Mouse (Mus musculus) yolk sac, embryonic 10.5 days (tissue): ENCODE data around the gene Lgr5.

ENCODE experiments used
- DNase-seq: peaks from one replicate; pipeline ENCODE4 v3.0.0-alpha.2; 2017; ENCODE audit warnings: low spot score

Lgr5 gene

DNA sequence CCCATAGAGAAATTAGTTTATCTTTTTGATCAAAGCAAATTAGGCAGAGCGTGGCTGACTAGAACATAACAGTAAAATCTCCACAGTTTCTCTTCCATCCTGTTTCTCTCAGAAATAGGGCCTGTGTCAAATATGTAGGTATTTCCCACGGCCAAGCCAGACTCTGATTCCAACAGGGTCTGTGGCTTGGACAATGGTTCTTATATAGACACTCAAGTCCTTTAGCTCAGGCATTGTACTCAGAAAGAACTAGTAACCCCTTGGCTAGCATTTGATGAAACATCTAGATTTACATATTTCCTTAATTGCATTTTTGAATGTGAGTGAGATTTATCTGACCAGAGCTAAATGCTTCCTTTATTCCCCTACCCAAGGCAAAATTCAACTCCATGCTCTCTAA, 17.0 kb downstream of the Lgr5 start:
- DNase-seq = no peak

DNA sequence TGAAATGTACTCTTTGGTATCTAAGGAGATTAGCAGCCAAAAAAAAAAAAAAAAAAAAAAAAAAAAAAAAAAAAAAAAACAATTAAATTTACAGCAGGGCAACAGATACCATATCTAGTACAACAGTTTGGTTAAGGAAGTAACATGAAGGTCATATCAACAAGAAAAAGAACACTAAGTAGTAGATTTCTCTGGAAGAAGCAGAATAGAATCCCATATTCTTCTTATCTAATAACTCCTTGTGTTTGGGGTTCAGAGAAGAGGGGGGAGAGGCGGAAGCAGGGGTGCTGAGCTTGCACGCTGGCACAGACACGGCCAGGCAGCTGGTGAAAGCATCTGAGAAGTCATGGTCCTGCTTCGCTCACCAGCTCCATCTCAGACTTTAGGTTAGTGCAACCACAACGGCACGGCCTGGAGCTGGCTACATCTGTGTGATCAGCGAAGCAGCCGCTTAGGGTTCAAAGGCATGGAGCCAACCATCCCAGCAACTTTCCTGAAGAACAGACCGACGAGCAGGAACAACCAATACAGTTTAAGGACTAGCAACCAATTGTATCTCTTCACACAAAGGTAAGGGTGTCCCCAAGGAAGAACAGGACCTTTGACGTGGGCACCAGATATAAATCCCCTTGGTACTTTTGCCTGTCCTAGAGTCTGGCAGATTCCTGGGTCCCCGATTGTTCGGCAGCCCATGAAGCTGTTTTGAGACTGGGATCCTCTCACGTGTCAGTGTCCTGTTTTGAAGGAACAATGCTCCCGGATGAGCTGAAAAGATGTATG, 17.7 kb downstream of the Lgr5 start, which contains the start of gene A930009A15Rik:
Gene A930009A15Rik, plus strand, starts transcription at position 275 of the 780 bp plus-strand sequence.
- no peak for DNase-seq

- no peak for DNase-seq
Measured at GRCm38 (mm10) chr10:115563961-115564360, 23.6 kb downstream of the Lgr5 start.

GRCm38 (mm10) chr10:115562911-115563686, 24.5 kb downstream of the Lgr5 start:
- DNase-seq = no peak

- DNase-seq = no peak
Measured at GRCm38 (mm10) chr10:115561136-115561880, 26.3 kb downstream of the Lgr5 start.

- DNase-seq = no peak
Measured at GRCm38 (mm10) chr10:115556738-115557242, 30.8 kb downstream of the Lgr5 start.

DNA sequence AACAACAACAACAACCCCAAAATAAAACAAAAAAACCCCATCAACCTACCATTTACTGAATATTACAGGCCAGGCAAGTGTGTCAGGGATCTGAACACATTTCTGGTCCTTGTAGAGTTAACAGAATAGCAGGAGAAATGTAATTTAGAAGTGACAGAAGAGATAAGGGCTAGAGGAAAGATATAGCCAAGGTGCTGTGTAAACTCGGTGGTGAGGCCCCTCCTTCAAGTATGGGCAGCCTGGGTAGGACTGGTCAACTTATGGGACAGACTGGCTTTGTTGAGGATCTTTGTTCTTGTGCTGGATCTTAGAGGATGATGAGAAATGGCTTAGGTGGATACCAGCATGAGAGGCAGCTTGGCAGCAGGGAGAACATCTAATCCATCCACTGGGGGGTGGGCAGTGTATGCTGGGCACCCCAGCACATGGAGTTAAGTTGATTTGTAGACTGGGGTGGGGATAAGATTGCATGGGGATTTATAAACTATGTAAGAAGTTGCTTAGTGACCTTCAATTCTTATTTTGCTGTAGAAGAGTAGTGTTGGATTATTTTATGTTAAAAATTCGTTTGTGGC, 32.3 kb downstream of the Lgr5 start:
- DNase-seq = no peak

- no peak for DNase-seq
Measured at GRCm38 (mm10) chr10:115553352-115554113, 34.0 kb downstream of the Lgr5 start.

DNA sequence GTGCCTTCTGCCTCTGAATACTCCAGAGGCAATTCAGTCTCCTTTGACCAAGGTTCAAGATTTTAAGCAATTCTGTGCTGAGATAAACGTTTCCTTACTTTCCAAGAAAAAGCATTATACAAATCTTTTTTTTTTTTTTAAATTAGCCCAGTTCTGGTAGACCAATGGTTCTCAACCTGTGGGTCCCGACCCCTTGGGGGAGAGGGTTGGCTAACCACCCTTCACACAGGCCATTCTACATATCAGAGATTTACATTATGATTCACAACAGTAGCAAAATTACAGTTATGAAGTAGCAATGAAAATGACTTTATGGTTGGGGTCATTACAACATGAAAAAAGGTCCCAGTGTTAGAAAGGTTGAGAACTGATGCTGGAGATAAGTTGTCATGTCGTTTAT, 36.5 kb downstream of the Lgr5 start:
- DNase-seq = no peak

GRCm38 (mm10) chr10:115550253-115550652, 37.3 kb downstream of the Lgr5 start:
- DNase-seq = no peak

- no peak for DNase-seq
Measured at GRCm38 (mm10) chr10:115542917-115543316, 44.7 kb downstream of the Lgr5 start.

DNA sequence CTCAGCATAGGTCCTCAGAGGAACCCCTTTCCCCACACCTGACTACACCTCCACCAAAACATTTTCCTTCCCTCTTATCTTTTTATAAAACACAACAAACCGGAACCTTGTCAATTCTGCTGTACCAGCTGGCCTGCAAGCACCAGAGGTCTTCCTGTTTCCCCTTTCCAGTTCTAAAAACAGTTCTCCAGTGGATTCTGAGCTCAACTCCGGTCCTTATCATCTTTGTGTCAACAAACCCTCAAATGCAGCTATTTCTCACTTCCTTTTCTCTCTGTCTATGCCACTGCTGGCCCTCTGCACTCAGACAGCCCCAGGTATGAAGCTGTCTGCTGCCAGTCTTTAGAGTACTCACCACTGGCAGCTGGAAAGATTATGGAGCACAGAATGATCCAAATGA, 56.8 kb downstream of the Lgr5 start:
- DNase-seq = no peak

GRCm38 (mm10) chr10:115529768-115530167, 57.8 kb downstream of the Lgr5 start:
- no peak for DNase-seq

GRCm38 (mm10) chr10:115528892-115529291, 58.7 kb downstream of the Lgr5 start:
- no peak for DNase-seq

GRCm38 (mm10) chr10:115521081-115521451, 66.5 kb downstream of the Lgr5 start:
- DNase-seq = no peak

DNA sequence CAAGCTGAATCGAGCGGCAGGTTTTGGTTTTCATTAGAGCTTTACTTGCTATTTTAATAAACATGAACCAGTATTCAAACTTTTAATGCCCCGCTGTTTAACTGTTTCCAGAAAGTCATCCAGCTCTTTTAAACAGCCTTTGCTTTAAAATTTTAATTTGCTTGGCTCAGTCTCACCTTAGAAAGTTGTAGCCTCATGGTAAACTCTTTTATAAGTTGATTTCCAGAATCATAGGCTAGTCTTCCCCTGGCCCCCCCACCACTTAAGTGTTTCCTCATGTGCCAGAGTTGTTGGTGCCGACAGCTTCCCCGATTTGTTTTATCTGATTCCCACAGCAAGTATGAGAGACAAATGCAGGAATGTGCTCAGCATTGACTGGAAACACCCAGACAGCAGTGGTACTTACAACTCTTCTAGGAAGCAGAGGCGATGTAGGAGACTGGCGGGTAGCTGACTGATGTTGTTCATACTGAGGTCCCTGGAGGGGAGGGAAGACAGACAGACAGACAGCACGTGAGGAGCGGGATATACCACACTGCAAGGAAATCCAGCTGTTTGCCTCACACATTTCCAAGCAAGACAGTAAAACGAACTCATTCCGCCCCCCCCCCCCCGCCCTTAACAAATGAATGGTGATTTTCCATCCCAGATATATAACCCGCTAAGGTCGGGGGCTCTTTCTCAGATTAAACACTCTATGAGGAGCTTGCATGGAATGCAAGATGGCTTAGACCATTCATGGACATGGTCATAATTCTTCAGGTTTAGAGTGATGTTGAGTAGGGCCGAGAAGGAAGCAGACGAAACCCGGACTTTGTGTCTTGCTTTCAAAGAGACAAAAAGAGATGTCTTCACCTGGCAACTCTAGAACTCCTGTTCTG, 67.1 kb downstream of the Lgr5 start:
- no peak for DNase-seq

GRCm38 (mm10) chr10:115518845-115519244, 68.7 kb downstream of the Lgr5 start:
- no peak for DNase-seq

- no peak for DNase-seq
Measured at GRCm38 (mm10) chr10:115515503-115515902, 72.1 kb downstream of the Lgr5 start.

GRCm38 (mm10) chr10:115510959-115511358, 76.6 kb downstream of the Lgr5 start:
- no peak for DNase-seq

DNA sequence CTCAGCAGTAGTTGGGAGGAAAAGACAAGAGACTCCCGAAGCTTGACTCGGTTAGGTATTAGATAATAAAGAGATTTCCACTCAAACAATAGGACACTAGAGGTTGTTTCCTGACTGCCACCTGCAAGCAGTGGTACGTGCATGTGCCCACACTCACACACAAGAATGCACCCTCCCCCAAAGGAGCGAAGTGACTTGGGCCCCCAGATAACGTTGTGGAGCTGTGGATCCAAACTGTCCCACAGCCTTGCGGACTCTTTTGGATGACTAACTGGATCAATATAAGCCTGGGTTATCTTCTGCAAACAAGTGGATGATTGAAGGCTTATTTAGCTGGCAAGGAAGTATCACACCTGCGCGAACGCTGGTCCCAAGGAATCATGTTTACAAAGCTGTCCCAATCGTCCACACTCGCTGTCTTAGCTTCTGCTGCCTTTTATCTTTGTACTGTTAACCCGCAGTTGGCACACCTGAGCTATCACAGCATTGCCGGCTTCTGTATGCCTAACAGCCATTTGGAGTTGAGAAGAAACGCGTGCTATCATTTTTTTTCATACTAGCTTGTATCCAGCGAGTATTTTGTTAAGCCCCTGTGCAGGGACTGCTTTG, 81.8 kb downstream of the Lgr5 start:
- no peak for DNase-seq
